Mouse (Mus musculus) gastrocnemius, adult 2 months (tissue): Measurements from ENCODE around the gene Rap1gap2. TPM values are rescaled to one million over a fixed set of nuclear protein-coding genes. Genes with fewer than 3 reads are reported as not detected.

ENCODE experiments used
- DNase-seq: peaks from one replicate; pipeline ENCODE4 v3.0.0; 2022
- H3K27ac ChIP-seq: fragments of 200-600 bp; 2 replicates; pipeline ENCODE4 v1.8.1; 2022; ENCODE audit warnings: mild to moderate bottlenecking
- H3K4me3 ChIP-seq: fragments of 200-600 bp; 2 replicates; pipeline ENCODE4 v1.8.1; 2022; ENCODE audit warnings: mild to moderate bottlenecking, moderate library complexity
- CTCF ChIP-seq: fragments of 200-600 bp; IDR thresholded peaks from 2 replicates; pipeline ENCODE4 v1.8.1; 2022; ENCODE audit warnings: antibody characterized with exemption, mild to moderate bottlenecking, moderate library complexity
- intact Hi-C: fragments of 180-260 bp; cut with DNase I; formaldehyde crosslinking; loops from one replicate; pipeline ENCODE4 v1.15.1; 2025
- long read RNA-seq, 2 experiments: library from polyadenylated mRNA; stranded (forward); transcript quantifications; one replicate each; pipeline ENCODE4 v2.0.0; 2021
- total RNA-seq, 2 experiments: library from RNA; stranded (reverse); gene quantifications; 2 replicates each; pipeline ENCODE4 v1.2.3; 2021

The Rap1gap2 gene
- total RNA-seq, result 1 to 10 TPM; 6.1 to 7.0 TPM
- long read RNA-seq, experiment 1, partial matches to known transcripts, result 1 of 10 reads
- long read RNA-seq, experiment 1, other reads (novel, unspliced or antisense), result 9 of 10 reads
- long read RNA-seq, experiment 2, partial matches to known transcripts, result 4 of 10 reads
- long read RNA-seq, experiment 2, other reads (novel, unspliced or antisense), result 6 of 10 reads

DNA sequence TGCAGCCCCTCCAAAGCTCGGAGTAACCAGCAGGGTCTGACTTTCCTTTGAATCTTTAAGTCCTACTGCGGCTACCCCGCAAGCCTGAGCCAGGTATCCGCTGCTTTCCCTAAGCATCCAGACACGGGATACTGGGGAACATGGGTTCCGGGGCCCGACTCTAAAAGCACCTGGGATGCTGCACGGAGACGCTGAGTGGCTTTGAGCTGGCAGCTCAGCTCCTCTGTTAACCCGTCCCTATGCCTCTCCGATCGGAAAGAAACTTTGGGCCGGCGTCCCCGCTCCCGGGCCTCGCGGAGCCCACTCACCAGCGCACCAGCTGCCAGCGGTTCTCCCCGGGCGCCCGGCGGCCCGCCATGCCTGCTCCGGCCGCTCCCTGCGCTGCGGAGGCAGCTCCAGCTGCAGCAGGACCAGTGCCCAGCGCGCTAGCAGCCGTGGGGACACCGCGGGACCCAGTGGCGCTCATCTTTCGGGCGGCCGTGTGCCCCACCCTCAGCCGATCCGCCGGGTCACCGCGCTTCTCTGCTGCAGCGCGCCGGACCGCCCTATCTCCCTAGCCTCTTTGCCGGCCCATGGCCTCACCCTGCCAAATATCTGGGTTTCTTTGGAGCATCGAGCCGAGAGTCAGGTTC lies at the start of gene Rap1gap2:
Gene Rap1gap2 (minus strand): TSS at position 371 of the 632 bp plus-strand sequence.
- H3K27ac ChIP-seq, result no peak within 1 kb of the TSS
- DNase-seq, result peak; percentile 22
- TF ChIP-seq CTCF, result no peak
- peak within 1 kb of the TSS; percentile 61 for H3K4me3 ChIP-seq
- intact Hi-C loops, result no loop called here

DNA sequence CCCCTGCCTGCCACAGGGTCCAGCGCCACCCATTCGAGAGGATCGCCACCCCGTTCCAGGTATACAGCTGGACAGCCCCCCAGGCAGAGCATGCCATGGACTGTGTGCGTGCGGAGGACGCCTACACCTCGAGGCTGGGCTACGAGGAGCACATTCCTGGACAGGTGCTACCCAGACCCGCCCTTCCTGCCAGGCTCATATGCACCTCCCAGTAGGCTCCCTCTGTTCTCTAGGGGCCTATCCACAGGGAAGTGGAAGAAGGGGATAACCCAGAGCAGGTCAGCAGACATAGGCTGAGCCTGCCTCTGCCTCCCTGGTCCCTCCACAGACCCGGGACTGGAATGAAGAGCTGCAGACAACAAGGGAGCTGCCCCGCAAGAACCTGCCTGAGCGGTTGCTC lies 49.6 kb upstream of the Rap1gap2 start:
- Histone ChIP-seq H3K4me3 (no peak overlapping the region), H3K27ac (no peak overlapping the region)
- no peak for DNase-seq
- intact Hi-C loops, result no loop called here
- TF ChIP-seq CTCF, result no peak

DNA sequence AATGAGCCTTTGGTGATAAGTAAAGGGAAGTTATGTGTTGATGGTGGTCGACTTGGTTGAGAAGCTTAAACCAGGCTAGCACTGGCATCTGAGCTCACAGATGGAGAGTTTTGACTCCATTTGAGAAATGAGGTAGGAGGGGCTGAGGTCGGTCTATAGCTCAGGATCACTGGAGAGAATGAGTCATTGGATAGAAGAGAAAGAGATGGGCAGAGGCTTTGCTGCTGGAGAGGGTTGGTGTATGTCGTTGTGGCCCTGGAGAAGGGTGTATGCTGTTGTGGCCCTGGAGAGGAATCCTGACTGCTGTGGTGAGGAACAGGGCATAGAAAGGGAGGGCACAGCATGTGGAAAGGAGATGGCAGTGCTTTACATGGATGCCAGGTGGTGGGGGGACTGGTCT lies 45.2 kb upstream of the Rap1gap2 start:
- TF ChIP-seq CTCF, result no peak
- DNase-seq, result no peak
- Histone ChIP-seq H3K4me3 (no peak overlapping the region), H3K27ac (0 out of 2 replicates have a peak overlapping the region, but pooled peaks have one; percentile 7)
- intact Hi-C loops, result no loop called here

DNA sequence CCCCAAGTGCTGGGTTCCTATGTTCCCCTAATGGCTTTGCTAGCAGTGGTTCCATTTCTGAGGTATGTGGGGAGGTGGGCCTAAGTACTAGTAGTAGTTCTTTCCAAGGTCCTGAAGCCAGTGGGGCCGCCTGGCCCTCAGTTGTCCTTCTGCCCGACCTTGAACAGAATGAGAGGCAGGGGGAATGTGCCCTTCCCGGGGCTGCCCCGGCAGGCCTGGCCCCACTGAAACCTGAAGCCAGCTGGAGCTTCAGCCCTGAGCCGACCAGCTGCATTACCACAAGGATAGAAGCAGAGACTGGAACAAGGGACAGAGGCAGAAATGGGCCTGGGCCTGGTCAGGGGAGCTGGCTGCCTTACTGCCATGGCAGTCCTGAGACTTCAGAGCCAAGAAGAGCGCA lies 42.7 kb upstream of the Rap1gap2 start:
- peak overlapping the region; percentile 97 for H3K27ac ChIP-seq
- intact Hi-C loops, result loop anchor here (5.0 kb wide), 2 partner anchors 69 to 179 kb away; partner anchors contain the start of genes Mnt and Pafah1b1
- peak overlapping the region; percentile 95 for H3K4me3 ChIP-seq
- DNase-seq, result peak; percentile 78
- no peak for TF ChIP-seq CTCF

DNA sequence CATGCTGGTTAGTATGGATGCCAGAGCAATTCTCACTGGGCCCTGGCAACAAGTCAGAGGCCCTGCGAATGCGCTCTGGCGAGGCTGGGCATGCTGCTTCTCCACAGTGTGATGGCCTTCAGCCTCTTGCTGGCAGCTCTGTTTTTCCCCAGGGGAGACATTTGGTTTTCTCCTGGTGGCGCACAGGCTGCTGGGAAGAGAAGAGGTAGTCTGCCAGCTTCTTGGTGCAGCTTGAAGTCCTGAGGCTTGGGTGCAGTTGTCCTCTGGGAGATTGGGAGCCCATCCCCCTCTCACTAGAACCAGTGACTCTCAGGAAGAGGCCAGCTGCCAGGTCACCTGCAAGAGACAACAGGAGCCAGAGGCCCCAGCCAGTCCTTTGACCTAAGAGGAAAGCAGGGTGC lies 42.1 kb upstream of the Rap1gap2 start:
- intact Hi-C loops, result loop anchor here (5.0 kb wide), 2 partner anchors 70 to 180 kb away; partner anchors contain the start of genes Mnt and Pafah1b1

DNA sequence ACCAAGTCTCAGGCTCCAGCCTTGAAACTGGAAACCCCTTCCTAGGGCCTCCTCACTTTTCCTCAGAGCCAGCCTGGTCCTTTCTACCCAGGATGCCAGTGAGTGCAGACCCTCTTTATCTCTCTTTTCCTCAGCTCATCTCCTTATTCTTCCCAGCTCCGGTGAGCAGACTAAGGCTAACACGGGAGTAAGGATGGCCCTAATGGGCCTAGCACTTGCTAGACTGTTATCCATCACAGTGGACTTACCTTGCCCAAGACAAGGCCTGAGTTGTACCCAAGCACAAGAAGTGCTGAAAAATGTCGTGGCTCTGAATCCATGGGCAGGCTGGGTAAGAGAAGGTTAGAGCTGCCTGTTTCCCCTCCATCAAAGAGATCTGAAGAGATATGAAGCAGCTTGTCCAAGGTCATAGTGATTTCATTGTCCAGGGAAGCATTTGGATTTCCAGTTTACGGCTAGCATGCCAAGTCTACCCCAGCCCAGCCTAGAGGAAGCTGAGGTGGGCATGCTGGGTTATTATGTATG lies 39.9 kb upstream of the Rap1gap2 start:
- no peak for TF ChIP-seq CTCF
- intact Hi-C loops, result loop anchor here (5.0 kb wide), 2 partner anchors 72 to 182 kb away; partner anchors contain the start of genes Mnt and Pafah1b1
- no peak for DNase-seq
- peak overlapping the region; percentile 95 for H3K4me3 ChIP-seq
- peak overlapping the region; percentile 97 for H3K27ac ChIP-seq

More for the DNA sequence above, 42.1 kb upstream of the Rap1gap2 start:
- no peak for TF ChIP-seq CTCF
- DNase-seq, result peak; percentile 77
- peak overlapping the region; percentile 95 for H3K4me3 ChIP-seq
- H3K27ac ChIP-seq, result peak overlapping the region; percentile 97

DNA sequence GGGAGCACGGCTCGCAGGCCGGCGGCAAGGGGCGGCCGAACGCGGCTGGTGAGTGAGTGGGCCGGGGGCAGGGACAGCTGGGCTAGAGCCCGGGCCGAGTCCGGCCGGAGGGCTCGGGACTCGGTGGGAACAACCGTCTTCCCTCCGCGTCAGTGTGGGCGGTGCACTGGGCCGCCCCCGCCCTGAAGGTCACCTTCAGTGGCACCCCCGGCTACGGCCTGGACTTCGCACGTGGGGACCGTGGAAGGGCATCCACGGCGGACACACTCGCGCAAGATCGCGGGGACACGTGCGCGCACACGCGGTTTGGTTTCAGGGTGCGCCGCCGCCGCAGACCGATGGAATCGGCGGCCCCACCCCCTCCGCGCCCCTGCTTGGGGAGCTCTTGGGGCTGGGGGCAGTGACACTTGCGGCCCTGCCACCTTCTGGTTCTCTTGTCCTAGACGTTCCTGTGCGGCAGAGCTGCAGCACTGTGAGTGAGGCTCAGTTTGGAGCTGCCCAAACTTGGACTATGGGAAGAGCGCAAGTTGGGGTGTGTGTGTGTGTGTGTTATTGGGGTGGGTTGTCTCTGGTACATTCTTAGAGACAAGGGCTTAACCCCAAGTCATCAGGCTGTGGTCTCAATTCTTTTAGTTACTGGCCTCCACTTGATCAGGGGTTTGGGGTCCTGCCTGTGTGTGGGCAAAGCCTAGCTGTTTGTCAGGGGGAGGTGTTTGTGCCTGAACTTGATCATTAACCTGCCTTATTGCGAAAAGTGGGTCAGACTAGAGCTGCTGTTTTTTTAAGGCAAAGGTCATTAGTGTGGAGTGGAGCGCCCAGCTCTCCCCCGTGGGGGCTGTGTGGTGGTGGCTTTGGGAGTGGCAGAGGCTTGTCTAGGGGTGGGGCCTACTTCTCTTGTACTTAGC lies 39.2 kb upstream of the Rap1gap2 start:
- Histone ChIP-seq H3K4me3 (peak overlapping the region; percentile 95), H3K27ac (peak overlapping the region; percentile 97)
- peak; percentile 66 for DNase-seq
- TF ChIP-seq CTCF, result no peak
- intact Hi-C loops, result loop anchor here (5.0 kb wide), 2 partner anchors 72 to 182 kb away; partner anchors contain the start of genes Mnt and Pafah1b1

DNA sequence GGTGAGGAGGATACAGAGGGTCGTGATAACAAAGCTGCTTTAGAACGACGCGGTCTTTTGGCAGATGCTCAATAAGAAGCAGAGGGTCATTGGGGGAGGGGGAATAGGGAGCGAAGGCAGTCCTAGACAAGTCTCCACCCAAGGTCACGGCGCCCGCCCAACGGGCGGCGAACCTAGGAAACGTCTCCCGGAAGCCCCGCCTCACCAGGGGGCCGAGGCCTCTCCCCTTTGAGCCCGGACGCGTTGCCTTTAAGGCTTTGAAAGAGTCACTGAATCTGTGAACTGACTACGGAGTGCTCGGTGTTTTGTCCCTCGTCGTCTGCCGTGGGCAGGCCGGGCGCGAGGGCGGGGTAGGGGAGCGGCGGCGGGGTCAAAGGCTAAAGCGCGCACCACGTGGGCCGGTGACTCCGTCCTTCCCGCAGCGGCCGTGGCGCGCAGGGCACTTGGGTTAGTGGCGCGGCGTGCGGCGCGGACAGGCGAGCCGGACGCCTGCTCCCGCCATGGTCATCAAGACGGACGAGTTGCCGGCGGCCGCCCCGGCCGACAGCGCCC lies 38.5 kb upstream of the Rap1gap2 start, which contains the start of gene Cluh:
Gene Cluh (plus strand): TSS at position 401 of the 552 bp plus-strand sequence.
- peak; percentile 99 for DNase-seq
- Histone ChIP-seq H3K4me3 (peak within 1 kb of the TSS; percentile 95), H3K27ac (peak within 1 kb of the TSS; percentile 97)
- TF ChIP-seq CTCF, result 0 out of 2 replicates have a peak, but pooled peaks have one; percentile 2
- intact Hi-C loops, result no loop called here

DNA sequence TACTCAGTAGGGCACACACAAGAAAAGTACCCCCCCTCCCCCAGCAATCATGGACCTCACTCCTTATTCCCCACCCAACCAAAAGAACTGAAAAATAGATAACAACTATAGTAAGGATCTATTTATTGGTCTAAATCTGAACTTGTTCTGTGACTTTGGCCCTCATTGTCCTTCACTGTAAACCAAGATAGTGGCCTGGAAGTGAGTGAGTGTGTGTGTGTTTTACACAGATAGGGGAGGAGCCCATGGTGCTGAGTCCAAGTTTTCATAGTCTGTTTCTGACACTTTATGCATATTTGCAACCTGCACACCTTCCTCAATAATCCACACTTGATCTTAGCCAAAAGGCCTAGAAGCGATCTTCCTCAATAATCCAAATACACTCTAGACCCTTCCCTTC lies 38.0 kb upstream of the Rap1gap2 start:
- Histone ChIP-seq H3K4me3 (peak overlapping the region; percentile 95), H3K27ac (peak overlapping the region; percentile 97)
- DNase-seq, result no peak
- intact Hi-C loops, result no loop called here
- TF ChIP-seq CTCF, result no peak

DNA sequence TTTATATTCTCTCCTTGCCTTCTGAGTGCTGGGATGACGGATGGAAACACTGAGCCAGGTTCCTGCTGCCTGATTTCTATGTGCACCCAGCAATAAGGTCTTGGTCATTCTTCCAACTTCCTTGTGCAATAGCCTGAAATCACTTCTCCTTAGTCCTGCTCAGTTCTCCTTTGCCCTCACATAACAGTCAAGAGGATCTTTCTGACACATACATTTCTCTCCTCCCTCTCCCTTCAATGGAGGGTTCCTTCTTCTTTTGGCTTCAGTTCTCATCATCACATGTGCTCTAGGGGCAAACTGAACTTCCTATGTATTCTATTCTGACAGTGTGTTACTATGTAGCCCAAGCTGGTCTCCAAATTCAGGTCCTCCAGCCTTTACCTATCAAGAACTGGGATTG lies 37.3 kb upstream of the Rap1gap2 start:
- no peak for DNase-seq
- peak overlapping the region; percentile 97 for H3K27ac ChIP-seq
- intact Hi-C loops, result no loop called here
- H3K4me3 ChIP-seq, result no peak overlapping the region
- no peak for TF ChIP-seq CTCF

DNA sequence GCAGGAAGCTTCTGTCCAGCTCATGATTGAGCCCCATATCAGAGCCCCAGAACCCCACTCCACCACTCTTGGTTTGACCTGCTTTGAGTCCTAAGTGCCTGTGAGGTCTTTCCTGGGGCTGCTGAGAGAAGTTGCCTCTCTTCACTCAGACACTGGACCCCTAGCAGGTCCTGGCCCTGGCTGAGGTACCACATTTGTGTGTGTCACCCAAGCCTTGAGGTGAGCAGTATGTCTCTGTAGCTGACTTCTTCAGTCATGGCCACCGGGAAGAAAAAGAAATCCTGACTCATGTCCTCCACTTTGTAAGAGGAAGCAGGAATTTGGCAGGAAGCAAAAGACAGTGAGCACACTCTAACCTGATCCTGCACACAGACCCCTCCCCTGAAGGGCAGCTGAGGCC lies 28.9 kb upstream of the Rap1gap2 start:
- no peak for TF ChIP-seq CTCF
- intact Hi-C loops, result loop anchor here (5.0 kb wide), 1 partner anchor 208 kb away; no protein-coding TSS in a partner anchor
- no peak for DNase-seq
- peak overlapping the region; percentile 92; the same call in 1 of the 2 replicates for H3K27ac ChIP-seq
- H3K4me3 ChIP-seq, result no peak overlapping the region
